Mouse (Mus musculus): ENCODE results near the gene Pmp22.

Pmp22 gene

GRCm38 (mm10) chr11:63128784-63129183, at the start of gene Pmp22:
TSS of gene Pmp22 (plus strand) at chr11:63128982.
- DNase-seq (ENCODE audit: low spot score): no peak

GRCm38 (mm10) chr11:63084536-63084935, 44.2 kb upstream of the Pmp22 start:
- DNase-seq (ENCODE audit: low spot score): no peak

GRCm38 (mm10) chr11:63088672-63089071, 40.1 kb upstream of the Pmp22 start:
- DNase-seq (ENCODE audit: low spot score): no peak

GRCm38 (mm10) chr11:63090210-63090609, 38.6 kb upstream of the Pmp22 start:
- no peak for DNase-seq (ENCODE audit: low spot score)

- DNase-seq (ENCODE audit: low spot score): no peak
These were observed 37.8 kb upstream of the Pmp22 start for GRCm38 (mm10) chr11:63090986-63091385.

- DNase-seq (ENCODE audit: low spot score): no peak
These were observed 36.5 kb upstream of the Pmp22 start for GRCm38 (mm10) chr11:63092271-63092670.

GRCm38 (mm10) chr11:63093601-63094000, 35.2 kb upstream of the Pmp22 start:
- no peak for DNase-seq (ENCODE audit: low spot score)

- no peak for DNase-seq (ENCODE audit: low spot score)
These were observed 34.3 kb upstream of the Pmp22 start for GRCm38 (mm10) chr11:63094496-63094895.

GRCm38 (mm10) chr11:63098016-63098415, 30.8 kb upstream of the Pmp22 start:
- no peak for DNase-seq (ENCODE audit: low spot score)

- DNase-seq (ENCODE audit: low spot score): no peak
These were observed 29.4 kb upstream of the Pmp22 start for GRCm38 (mm10) chr11:63099390-63099789.

- no peak for DNase-seq (ENCODE audit: low spot score)
These were observed 25.5 kb upstream of the Pmp22 start for GRCm38 (mm10) chr11:63103256-63103655.

GRCm38 (mm10) chr11:63104026-63104425, 24.8 kb upstream of the Pmp22 start:
- DNase-seq (ENCODE audit: low spot score): no peak

GRCm38 (mm10) chr11:63109230-63109775, 19.5 kb upstream of the Pmp22 start:
- DNase-seq (ENCODE audit: low spot score): no peak

- no peak for DNase-seq (ENCODE audit: low spot score)
These were observed 18.5 kb upstream of the Pmp22 start for GRCm38 (mm10) chr11:63110329-63110728.

GRCm38 (mm10) chr11:63114807-63115641, 13.8 kb upstream of the Pmp22 start:
- no peak for DNase-seq (ENCODE audit: low spot score)

GRCm38 (mm10) chr11:63116652-63117051, 12.1 kb upstream of the Pmp22 start:
- no peak for DNase-seq (ENCODE audit: low spot score)

- DNase-seq (ENCODE audit: low spot score): no peak
These were observed 11.5 kb upstream of the Pmp22 start for GRCm38 (mm10) chr11:63117266-63117665.

- no peak for DNase-seq (ENCODE audit: low spot score)
These were observed 9.0 kb upstream of the Pmp22 start for GRCm38 (mm10) chr11:63119791-63120190.

GRCm38 (mm10) chr11:63122249-63122648, 6.5 kb upstream of the Pmp22 start:
- no peak for DNase-seq (ENCODE audit: low spot score)

- DNase-seq (ENCODE audit: low spot score): no peak
These were observed 5.9 kb upstream of the Pmp22 start for GRCm38 (mm10) chr11:63122776-63123350.

GRCm38 (mm10) chr11:63124316-63124715, 4.5 kb upstream of the Pmp22 start:
- no peak for DNase-seq (ENCODE audit: low spot score)

GRCm38 (mm10) chr11:63125832-63126456, 2.8 kb upstream of the Pmp22 start:
- DNase-seq (ENCODE audit: low spot score): no peak

GRCm38 (mm10) chr11:63126976-63127375, 1.8 kb upstream of the Pmp22 start:
- DNase-seq (ENCODE audit: low spot score): no peak
